Mouse (Mus musculus) stomach, adult 2 months (tissue): Measurements from ENCODE around the gene Ercc4. TPM values are rescaled to one million over a fixed set of nuclear protein-coding genes. Genes with fewer than 3 reads are reported as not detected.

ENCODE experiments used
- polyA plus RNA-seq: library from polyadenylated mRNA; depleted of rRNA; stranded (reverse); fragments of >200 nt; gene quantifications from 2 replicates; pipeline ENCODE4 v1.2.3, GENCODE M21; 2012; rRNA removed

Gene Ercc4
- polyA plus RNA-seq: 5.5 and 5.7 TPM in 2 replicates

DNA sequence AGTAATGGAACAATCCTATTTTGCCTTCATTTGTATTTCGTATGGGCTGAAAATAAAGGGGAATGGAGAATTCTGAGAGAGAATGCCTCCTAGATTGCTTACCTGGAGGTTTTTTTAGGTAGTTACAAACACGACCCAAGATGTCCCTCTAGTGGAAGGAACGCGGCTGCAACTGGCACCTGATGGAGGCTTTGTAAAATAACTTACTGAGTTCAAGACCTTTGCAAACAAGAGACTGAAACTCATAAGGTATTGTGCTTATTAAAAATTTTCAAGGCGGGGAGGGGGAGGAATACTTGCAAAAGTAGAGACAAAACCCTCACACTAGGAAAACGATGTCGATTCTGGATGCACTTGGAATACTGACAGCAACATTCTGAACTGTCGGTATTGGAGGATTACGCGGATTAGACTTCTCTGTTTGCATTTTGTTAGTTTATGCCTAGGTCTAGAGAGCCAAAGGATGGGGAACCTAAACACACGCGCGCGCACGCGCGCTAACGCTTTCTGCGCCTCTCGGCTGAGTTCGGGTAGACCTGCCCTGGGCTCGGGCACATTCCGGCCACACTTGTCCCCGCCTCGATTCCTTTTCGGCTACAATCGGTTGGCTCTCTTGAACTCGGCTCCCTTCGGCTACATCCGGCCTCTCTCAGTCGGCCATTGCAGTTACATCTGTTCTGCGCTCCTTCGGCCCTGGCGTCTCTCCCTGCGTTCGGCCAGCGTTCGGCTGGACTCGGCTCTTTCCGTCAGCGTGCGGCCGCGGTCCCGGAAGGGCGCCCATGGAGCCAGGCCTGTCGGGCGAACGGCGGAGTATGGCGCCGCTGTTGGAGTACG, at the start of gene Ercc4:
TSS of gene Ercc4 (plus strand) at position 529 of the 834 bp plus-strand sequence.

Other genes with a start within 250 kb of the Ercc4 start
- gene Mrtfb, start 146.8 kb downstream of the Ercc4 start, polyA plus RNA-seq: 1.8 and 3.2 TPM in 2 replicates